Mouse (Mus musculus): ENCODE results near the gene Aqp7. TPM values are rescaled to one million over a fixed set of nuclear protein-coding genes. Genes with fewer than 3 reads are reported as not detected.

Aqp7 gene
- polyA plus RNA-seq, 1 experiment = not detected

DNA sequence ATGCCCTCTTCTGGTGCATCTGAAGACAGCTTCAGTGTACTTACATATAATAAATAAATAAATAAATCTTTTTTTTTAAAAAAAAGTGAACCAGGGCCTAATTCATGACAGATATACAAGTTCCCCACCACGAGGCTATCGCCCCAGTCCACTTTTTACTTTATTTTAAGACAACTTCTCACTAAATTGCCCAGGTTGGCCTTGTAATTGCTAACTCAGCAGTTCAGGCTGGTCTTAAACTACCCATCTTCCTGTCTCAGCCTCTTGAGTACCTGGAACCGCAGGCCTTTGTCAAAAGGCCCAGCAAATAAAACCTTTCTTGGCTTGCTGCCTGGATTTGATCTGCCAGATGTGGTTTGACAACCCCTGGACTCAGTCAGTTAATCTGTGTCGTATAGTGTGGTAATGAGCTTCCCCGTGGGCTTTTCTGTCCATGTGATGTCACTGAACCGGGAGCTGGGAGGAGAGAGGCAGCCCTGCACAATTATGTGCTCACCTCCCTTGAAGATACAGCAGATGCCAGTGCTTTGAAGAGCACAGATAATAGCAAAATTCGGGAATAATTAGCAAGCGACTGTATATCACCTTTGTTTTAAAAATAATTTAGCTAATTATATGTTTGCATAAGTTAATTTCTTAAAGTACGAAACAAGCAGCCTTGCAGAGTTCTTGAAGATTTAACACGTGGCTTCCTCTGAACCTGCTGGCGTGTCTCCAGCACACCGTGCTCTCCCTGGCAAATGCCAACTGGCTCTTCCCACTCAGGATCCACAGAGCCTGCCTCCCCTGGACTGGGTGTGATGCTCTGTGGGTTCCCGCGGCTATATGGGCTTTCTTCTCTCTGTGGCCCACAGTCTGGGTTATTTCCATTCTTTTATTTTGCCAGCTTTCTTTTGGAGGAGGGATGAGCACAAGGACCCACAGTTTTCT is 23.8 kb upstream of the Aqp7 start:
- TF ChIP-seq POLR2A (IDR thresholded peaks at IDR 0.05; ENCODE audit: insufficient read depth, low read depth, low read length) (no peak), CTCF (IDR thresholded peaks at IDR 0.05; ENCODE audit: insufficient read depth, low read depth, low read length) (no peak)
- WGBS = 47% methylated on average over 14 of the region's 14 CpGs
- no peak overlapping the region for H3K27ac ChIP-seq (ENCODE audit: insufficient read depth, low read depth, low read length)
- H3K4me3 ChIP-seq (ENCODE audit: insufficient read depth, low read depth, low read length) = no peak overlapping the region
- H3K4me1 ChIP-seq (ENCODE audit: control insufficient read depth, insufficient read depth, low read length) = 0 out of 2 replicates have a peak, but pooled peaks cover 2% of the 10 kb centered on the region

DNA sequence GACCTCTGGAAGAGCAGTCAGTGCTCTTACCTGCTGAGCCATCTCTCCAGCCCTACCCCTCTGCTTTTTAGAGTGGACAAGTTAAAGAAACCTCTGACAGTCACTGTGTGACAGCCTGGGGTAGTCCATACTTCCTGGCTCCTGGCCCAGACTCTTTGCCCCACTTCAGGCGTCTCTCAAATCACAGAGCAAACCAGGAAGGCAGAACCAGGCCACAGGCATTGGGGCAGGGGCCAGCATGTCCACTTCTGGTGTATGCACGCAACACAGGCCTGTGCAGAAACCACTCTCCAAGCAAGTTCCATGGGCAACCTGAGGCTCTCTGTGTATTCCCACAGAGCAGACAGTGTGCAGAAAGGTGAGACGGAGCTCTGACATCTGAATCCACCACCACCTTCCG is 17.3 kb upstream of the Aqp7 start:
- no peak overlapping the region for H3K4me3 ChIP-seq (ENCODE audit: insufficient read depth, low read depth, low read length)
- 87% methylated on average over 4 of the region's 4 CpGs for WGBS
- peaks cover 7% of the 10 kb centered on the region; the same call in 1 of the 2 replicates for H3K4me1 ChIP-seq (ENCODE audit: control insufficient read depth, insufficient read depth, low read length)
- H3K27ac ChIP-seq (ENCODE audit: insufficient read depth, low read depth, low read length) = no peak overlapping the region
- no peak for TF ChIP-seq CTCF (IDR thresholded peaks at IDR 0.05; ENCODE audit: insufficient read depth, low read depth, low read length)

DNA sequence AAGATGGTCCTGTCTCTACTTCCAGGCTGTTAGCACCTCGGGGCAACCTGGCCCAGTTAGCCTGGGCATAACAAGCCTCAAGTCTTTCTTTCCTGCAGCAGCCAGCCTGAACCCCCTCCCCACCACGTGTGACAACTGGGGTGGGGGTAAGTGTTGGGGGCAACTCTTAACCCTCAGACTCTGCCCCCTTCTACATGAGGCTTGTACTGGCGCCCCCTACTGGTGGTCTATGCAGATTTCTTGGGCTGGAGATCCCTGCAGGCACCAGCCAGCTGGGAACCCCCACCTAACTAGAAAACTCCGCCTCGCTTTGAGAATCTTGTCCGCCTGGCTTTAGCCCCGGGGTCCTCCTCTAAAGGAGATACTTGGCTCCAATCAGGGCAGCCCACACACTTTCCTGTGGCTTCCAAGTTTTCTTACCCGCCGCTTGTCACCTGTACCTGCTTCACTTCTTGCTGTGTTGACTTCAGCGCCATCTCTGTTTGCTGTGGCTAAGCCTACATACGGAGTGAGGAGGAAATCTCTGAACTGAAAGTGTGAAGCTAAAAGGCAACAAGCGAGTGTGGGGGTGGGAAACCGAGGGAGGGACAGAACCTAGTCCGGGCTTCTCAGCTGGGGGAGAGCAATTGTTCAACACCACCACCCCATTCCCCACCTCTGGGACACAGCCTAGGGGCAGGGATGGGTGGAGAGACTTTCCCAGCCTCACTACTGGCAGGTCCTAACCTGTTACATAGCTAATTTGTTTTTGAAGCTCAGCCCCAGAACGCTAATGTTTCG is 16.1 kb upstream of the Aqp7 start:
- peaks cover 7% of the 10 kb centered on the region; the same call in 1 of the 2 replicates for H3K4me1 ChIP-seq (ENCODE audit: control insufficient read depth, insufficient read depth, low read length)
- TF ChIP-seq CTCF (IDR thresholded peaks at IDR 0.05; ENCODE audit: insufficient read depth, low read depth, low read length) (peak; percentile 40; the same call in 1 of the 2 replicates), POLR2A (IDR thresholded peaks at IDR 0.05; ENCODE audit: insufficient read depth, low read depth, low read length) (no peak)
- 18% methylated on average over 16 of the region's 16 CpGs for WGBS
- H3K27ac ChIP-seq (ENCODE audit: insufficient read depth, low read depth, low read length) = no peak overlapping the region
- H3K4me3 ChIP-seq (ENCODE audit: insufficient read depth, low read depth, low read length) = no peak overlapping the region

DNA sequence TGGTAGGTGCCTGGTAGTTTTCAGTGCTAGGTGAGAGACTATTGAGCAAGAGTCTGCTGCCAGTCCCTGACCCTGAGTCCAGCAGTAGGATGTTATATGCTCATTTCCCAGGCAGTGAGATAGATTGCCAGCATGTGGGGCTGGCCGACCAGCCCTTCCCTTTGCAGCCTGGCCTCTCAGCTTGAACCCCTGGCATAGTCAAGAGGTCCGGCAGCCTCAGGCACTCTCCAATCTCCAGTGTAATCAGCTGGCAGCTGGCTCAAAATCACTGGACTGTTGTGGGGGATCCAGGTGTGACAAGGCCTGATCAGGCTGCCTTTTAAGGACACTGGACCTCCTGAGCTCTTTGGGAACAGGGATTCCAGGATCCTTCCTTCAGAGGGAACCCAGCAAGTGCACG is 15.4 kb upstream of the Aqp7 start:
- no peak overlapping the region for H3K27ac ChIP-seq (ENCODE audit: insufficient read depth, low read depth, low read length)
- H3K4me3 ChIP-seq (ENCODE audit: insufficient read depth, low read depth, low read length) = no peak overlapping the region
- H3K4me1 ChIP-seq (ENCODE audit: control insufficient read depth, insufficient read depth, low read length) = peaks cover 8% of the 10 kb centered on the region; the same call in 1 of the 2 replicates
- no peak for TF ChIP-seq CTCF (IDR thresholded peaks at IDR 0.05; ENCODE audit: insufficient read depth, low read depth, low read length)
- TF ChIP-seq POLR2A (IDR thresholded peaks at IDR 0.05; ENCODE audit: insufficient read depth, low read depth, low read length) = no peak
- 74% methylated on average over 3 of the region's 3 CpGs for WGBS

DNA sequence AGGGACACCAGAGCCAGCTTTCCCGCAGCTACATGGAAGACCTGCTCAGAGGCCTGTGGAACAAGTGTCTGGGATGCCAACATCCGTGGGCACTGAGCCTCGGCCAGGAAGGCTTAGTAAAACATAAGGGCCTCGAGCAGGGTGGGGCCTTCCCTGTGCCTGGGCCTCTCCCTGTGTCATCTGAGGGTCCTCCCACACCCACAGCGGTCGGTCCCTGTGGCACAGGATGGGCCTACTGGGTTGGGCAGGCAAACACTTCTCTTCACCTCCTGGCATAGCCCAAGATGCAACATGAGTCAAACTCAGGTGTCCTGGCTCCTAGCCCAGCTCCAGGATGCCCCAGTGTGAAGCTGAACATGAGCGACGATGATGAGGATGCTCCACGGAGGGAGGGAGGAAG is 9.4 kb upstream of the Aqp7 start:
- Histone ChIP-seq H3K27ac (ENCODE audit: insufficient read depth, low read depth, low read length) (no peak overlapping the region), H3K4me1 (ENCODE audit: control insufficient read depth, insufficient read depth, low read length) (peaks cover 2% of the 10 kb centered on the region; the same call in 1 of the 2 replicates), H3K4me3 (ENCODE audit: insufficient read depth, low read depth, low read length) (no peak overlapping the region)
- 64% methylated on average over 9 of the region's 9 CpGs for WGBS
- TF ChIP-seq POLR2A (IDR thresholded peaks at IDR 0.05; ENCODE audit: insufficient read depth, low read depth, low read length) (no peak), CTCF (IDR thresholded peaks at IDR 0.05; ENCODE audit: insufficient read depth, low read depth, low read length) (no peak)

DNA sequence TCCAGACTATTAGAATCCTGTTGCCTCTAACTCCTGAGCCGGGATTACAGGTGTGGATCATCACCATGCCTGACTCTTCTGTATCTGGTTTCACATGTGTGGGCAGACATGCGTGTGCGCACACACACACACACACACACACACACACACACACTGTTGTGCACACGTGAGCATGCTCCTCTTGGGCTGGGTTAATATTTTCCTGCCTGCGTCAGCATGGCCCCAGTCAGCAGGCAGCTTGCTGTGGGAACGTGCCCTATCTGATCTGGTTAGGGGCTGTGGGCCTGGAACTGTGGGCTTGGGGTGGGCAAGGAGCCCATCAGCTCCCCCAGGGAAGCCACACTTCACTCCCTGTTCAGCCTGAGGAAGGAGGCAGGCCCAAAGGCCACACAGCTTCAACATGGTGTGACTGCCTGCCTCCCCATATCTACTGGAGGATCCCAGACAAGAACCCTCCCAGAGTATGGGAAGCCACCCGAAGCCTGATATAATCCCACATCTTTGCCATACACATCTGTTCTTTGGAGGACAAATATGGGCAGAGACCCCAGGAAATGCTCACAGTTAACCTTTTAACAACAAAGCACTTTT is 8.9 kb upstream of the Aqp7 start:
- Histone ChIP-seq H3K27ac (ENCODE audit: insufficient read depth, low read depth, low read length) (no peak overlapping the region), H3K4me1 (ENCODE audit: control insufficient read depth, insufficient read depth, low read length) (peaks cover 2% of the 10 kb centered on the region; the same call in 1 of the 2 replicates), H3K4me3 (ENCODE audit: insufficient read depth, low read depth, low read length) (no peak overlapping the region)
- no peak for TF ChIP-seq POLR2A (IDR thresholded peaks at IDR 0.05; ENCODE audit: insufficient read depth, low read depth, low read length)
- no peak for TF ChIP-seq CTCF (IDR thresholded peaks at IDR 0.05; ENCODE audit: insufficient read depth, low read depth, low read length)
- 82% methylated on average over 7 of the region's 7 CpGs for WGBS

DNA sequence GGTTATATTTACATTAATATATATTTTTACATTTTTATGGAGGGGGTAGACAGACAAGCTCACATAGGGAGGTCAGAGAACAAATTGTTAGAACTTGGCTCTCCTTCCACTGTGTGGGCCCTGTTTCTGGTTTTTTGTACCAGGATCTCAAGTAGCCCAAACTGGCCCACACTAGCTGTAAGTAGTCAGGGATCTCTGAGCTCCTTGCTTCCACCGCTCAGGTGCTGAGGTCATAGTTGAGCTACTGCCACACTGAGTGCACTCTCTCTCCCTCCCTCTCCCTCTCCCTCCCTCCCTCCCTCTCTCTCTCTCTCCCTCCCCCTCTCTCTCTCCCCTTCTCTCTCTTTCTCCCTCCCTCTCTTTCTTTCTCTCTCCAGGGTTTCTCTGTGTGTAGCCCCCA is 8.3 kb upstream of the Aqp7 start:
- H3K4me3 ChIP-seq (ENCODE audit: insufficient read depth, low read depth, low read length) = no peak overlapping the region
- WGBS = 61% methylated on average over 1 of the region's 1 CpGs
- TF ChIP-seq POLR2A (IDR thresholded peaks at IDR 0.05; ENCODE audit: insufficient read depth, low read depth, low read length) = no peak
- TF ChIP-seq CTCF (IDR thresholded peaks at IDR 0.05; ENCODE audit: insufficient read depth, low read depth, low read length) = no peak
- no peak overlapping the region for H3K27ac ChIP-seq (ENCODE audit: insufficient read depth, low read depth, low read length)
- peaks cover 2% of the 10 kb centered on the region; the same call in 1 of the 2 replicates for H3K4me1 ChIP-seq (ENCODE audit: control insufficient read depth, insufficient read depth, low read length)

DNA sequence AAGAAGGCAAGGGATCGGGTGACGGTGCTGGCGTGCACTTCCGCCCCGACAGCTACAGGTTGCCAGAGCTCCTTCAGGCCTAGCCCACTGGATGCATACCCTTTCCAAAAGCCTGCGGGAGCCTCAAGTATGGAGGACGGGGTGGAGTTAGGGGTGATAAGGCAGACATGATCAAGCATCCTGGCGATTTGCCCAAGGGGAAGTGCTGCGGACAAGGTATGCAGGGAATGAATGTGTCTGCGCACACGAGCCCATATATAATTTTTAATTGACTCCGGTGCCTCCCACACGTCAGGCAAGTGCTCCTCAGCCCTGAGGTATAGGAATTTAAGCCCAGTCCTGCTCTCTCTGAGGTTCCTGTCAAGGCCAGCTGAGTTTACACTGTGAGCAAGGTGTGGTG is 7.2 kb upstream of the Aqp7 start:
- Histone ChIP-seq H3K27ac (ENCODE audit: insufficient read depth, low read depth, low read length) (no peak overlapping the region), H3K4me1 (ENCODE audit: control insufficient read depth, insufficient read depth, low read length) (peaks cover 6% of the 10 kb centered on the region), H3K4me3 (ENCODE audit: insufficient read depth, low read depth, low read length) (no peak overlapping the region)
- 87% methylated on average over 13 of the region's 13 CpGs for WGBS
- no peak for TF ChIP-seq POLR2A (IDR thresholded peaks at IDR 0.05; ENCODE audit: insufficient read depth, low read depth, low read length)
- TF ChIP-seq CTCF (IDR thresholded peaks at IDR 0.05; ENCODE audit: insufficient read depth, low read depth, low read length) = no peak

Measured in olfactory bulb, adult 2 months (tissue).